Mouse (Mus musculus) embryonic facial prominence, embryonic 13.5 days (tissue): ENCODE results near the gene Hist1h2ah. TPM values are rescaled to one million over a fixed set of nuclear protein-coding genes. Genes with fewer than 3 reads are reported as not detected.
"Not testable (repeated sequence)": the region's sequence is repeated elsewhere in the genome, so short reads cannot be mapped to it uniquely, and the experiment has no call there.

ENCODE experiments used
- ATAC-seq: fragments of 200-750 bp; cut with Nextera tagmentation; 2 replicates; pipeline ENCODE4 v1.8.0; 2017; ENCODE audit warnings: low read depth; ENCODE audit not compliant: insufficient number of reproducible peaks, insufficient read depth, low FRiP score, low TSS enrichment
- H3K27ac ChIP-seq: fragments of 300-500 bp; sonication (generic); 2 replicates; pipeline ENCODE4 v1.5.1; 2015; ENCODE audit warnings: moderate library complexity, mild to moderate bottlenecking, inconsistent platforms
- H3K27me3 ChIP-seq: fragments of 300-500 bp; sonication (generic); 2 replicates; pipeline ENCODE4 v1.6.1; 2015; ENCODE audit warnings: mild to moderate bottlenecking, inconsistent platforms
- H3K36me3 ChIP-seq: fragments of 300-500 bp; sonication (generic); 2 replicates; pipeline ENCODE4 v1.6.1; 2015; ENCODE audit warnings: mild to moderate bottlenecking, inconsistent platforms
- H3K4me1 ChIP-seq: fragments of 300-500 bp; sonication (generic); 2 replicates; pipeline ENCODE4 v1.6.1; 2015; ENCODE audit warnings: inconsistent platforms
- H3K4me2 ChIP-seq: fragments of 300-500 bp; sonication (generic); 2 replicates; pipeline ENCODE4 v1.6.1; 2015; ENCODE audit warnings: moderate library complexity, mild to moderate bottlenecking, inconsistent platforms
- H3K4me3 ChIP-seq: fragments of 300-500 bp; sonication (generic); 2 replicates; pipeline ENCODE4 v1.5.1; 2015; ENCODE audit warnings: mild to moderate bottlenecking, inconsistent platforms
- H3K9ac ChIP-seq: fragments of 300-500 bp; sonication (generic); 2 replicates; pipeline ENCODE4 v1.6.1; 2015; ENCODE audit warnings: mild to moderate bottlenecking, inconsistent platforms
- H3K9me3 ChIP-seq: fragments of 300-500 bp; sonication (generic); 2 replicates; pipeline ENCODE4 v1.6.1; 2016; ENCODE audit warnings: inconsistent platforms
- whole genome bisulfite sequencing: fragments of 180-500 bp; shearing (Covaris S2); methylation state at CpG from one replicate; pipeline ENCODE4 v1.1.7; 2015; ENCODE audit warnings: mixed read lengths; 5-methylcytosine and 5-hydroxymethylcytosine counted together
- polyA plus RNA-seq: library from polyadenylated mRNA; unstranded; fragments of >200 nt; fragmentation: Nextera tagmentation; extraction: Ambion mirVana; gene quantifications from 2 replicates; pipeline ENCODE4 v1.2.1, GENCODE M21; 2015

The Hist1h2ah gene
- polyA plus RNA-seq: 5.2 and 5.4 TPM in 2 replicates

DNA sequence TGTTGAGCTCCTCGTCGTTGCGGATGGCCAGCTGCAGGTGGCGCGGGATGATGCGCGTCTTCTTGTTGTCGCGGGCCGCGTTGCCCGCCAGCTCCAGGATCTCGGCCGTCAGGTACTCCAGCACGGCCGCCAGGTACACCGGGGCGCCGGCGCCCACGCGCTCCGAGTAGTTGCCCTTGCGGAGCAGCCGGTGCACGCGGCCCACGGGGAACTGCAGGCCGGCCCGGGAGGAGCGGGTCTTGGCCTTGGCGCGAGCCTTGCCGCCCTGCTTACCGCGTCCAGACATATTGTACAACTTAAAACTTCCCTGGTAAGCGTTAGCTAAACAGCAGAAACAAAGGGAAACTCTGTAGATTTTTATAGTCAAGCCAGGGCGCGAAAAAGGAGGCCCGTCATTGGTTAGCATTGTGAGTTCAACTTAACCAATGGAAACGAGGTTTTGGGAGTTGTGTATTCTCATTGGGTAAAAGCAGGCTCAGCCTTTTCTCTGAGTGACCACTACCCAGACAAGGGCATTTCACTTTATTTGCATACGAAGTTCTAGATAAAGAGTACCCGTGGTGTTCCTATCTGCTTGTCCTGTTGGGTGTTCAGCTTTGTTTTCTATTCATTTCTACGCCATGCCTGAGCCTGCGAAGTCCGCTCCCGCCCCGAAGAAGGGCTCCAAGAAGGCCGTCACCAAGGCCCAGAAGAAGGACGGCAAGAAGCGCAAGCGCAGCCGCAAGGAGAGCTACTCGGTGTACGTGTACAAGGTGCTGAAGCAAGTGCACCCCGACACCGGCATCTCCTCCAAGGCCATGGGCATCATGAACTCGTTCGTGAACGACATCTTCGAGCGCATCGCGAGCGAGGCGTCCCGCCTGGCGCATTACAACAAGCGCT lies at the start of gene Hist1h2ah, which contains the start of gene Hist1h2bk:
TSS of gene Hist1h2ah (minus strand) at position 302 of the 882 bp plus-strand sequence.
TSS of gene Hist1h2bk (plus strand) at position 604 of the 882 bp plus-strand sequence.
- H3K4me1 ChIP-seq: peaks cover 28% of the 10 kb centered on the region
- not testable (repeated sequence) for H3K27me3 ChIP-seq, H3K36me3 ChIP-seq, H3K9me3 ChIP-seq
- peak within 1 kb of the TSS; percentile 69 for H3K9ac ChIP-seq
- peak within 1 kb of the TSS; percentile 60 for H3K4me2 ChIP-seq
- peak within 1 kb of the TSS; percentile 88 for H3K27ac ChIP-seq
- peak; percentile 97 for ATAC-seq
- H3K4me3 ChIP-seq: peak within 1 kb of the TSS; percentile 46
- 0% methylated on average over 27 of the region's 69 CpGs for WGBS

DNA sequence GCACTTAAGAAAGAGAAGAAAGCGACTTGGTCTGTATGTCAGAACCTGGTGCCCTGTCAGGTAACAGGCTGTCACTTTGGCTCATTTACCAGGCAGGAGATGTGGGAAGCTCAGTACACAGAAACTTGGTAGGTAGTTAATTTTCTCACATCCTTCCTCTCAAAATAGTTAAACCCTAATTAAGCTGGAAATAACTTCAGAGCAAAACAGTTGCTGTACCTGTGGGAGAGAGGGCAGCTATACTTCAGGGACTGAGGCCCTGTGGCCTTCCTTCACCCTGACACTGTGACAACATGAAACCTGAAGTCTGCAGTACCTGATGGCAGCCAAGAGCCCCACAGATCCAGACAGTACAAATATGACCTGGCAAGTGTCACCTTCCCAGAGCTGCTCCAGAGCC lies 48.8 kb upstream of the Hist1h2ah start, which contains the start of gene Vmn1r188:
TSS of gene Vmn1r188 (plus strand) at position 301 of the 400 bp plus-strand sequence.
- not testable (repeated sequence) for H3K36me3 ChIP-seq, H3K9ac ChIP-seq, H3K4me1 ChIP-seq, H3K4me3 ChIP-seq, ATAC-seq, H3K27me3 ChIP-seq, H3K9me3 ChIP-seq, H3K4me2 ChIP-seq, H3K27ac ChIP-seq
- WGBS: 85% methylated on average over 1 of the region's 1 CpGs

DNA sequence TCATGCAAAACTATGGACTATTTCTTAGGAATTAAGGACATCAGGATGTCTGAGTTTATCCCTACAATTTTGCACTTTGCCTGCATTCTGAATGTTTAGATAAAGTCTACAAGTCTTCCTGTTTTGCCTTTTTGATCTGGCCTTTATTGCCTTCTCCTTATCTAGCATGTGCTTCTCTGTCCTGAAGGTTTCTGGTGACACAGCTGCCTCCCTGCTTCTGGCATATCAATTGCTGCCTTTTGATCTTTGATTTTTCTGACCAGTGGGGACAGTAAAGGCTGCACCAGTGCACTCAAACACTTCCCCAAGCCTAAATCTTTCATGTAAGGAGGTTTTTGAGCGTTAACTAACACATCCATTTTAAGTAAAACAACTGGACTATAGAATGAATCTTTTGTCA lies 28.1 kb upstream of the Hist1h2ah start:
- Histone ChIP-seq H3K27me3 (no peaks in the 10 kb centered on the region), H3K4me3 (no peak overlapping the region), H3K9me3 (peaks cover 3% of the 10 kb centered on the region; the same call in 1 of the 2 replicates), H3K4me1 (no peaks in the 10 kb centered on the region), H3K36me3 (no peaks in the 10 kb centered on the region), H3K9ac (no peak overlapping the region), H3K4me2 (no peak overlapping the region), H3K27ac (no peak overlapping the region)
- no peak for ATAC-seq
- WGBS: 53% methylated on average over 1 of the region's 1 CpGs

DNA sequence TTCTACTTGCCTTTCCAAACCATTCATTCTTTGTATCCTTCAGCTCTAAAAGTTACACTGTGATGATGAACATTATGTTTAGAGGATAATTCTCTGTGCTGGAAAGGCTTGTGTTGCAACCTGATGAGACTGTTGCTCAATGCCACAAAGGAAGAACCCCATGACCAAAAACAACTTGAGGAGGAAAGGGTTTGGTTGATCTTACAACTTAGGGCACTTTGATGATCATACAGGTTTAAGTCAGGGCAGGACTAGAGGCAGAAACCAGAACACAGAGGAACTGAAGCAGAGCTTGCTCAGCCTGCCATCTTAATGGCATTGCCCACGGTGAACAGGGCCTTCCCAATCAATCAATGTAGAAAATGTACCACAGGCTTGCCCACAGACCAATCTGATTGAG lies 26.1 kb upstream of the Hist1h2ah start:
- no peaks in the 10 kb centered on the region for H3K36me3 ChIP-seq
- peaks cover 1% of the 10 kb centered on the region; the same call in 1 of the 2 replicates for H3K9me3 ChIP-seq
- H3K27ac ChIP-seq: no peak overlapping the region
- ATAC-seq: no peak
- WGBS: 74% methylated on average over 1 of the region's 1 CpGs
- no peak overlapping the region for H3K4me2 ChIP-seq
- no peak overlapping the region for H3K4me3 ChIP-seq
- H3K9ac ChIP-seq: no peak overlapping the region
- H3K4me1 ChIP-seq: no peaks in the 10 kb centered on the region
- no peaks in the 10 kb centered on the region for H3K27me3 ChIP-seq

DNA sequence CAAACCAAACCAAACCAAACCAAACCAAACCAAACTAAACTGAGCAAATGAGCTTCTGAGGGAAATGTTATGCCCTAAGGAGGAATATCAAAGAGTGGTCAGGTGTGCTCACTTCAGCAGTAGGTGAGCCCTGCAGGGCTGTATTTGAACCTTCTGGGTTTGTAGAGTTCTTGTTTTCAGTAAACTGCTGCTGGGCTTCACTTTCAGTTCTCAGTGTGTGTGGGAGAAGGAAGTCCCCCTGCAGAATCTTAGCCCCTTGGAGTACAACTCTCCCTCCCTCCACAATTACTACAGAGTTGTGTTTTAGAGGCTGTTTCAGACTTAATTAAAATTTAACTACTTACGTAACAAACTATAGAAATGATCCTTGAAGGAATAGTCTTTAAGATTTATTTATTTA lies 18.4 kb upstream of the Hist1h2ah start:
- Histone ChIP-seq H3K9ac (no peak overlapping the region), H3K36me3 (no peaks in the 10 kb centered on the region), H3K4me2 (no peak overlapping the region), H3K27me3 (no peaks in the 10 kb centered on the region), H3K4me3 (no peak overlapping the region), H3K27ac (no peak overlapping the region), H3K9me3 (no peaks in the 10 kb centered on the region), H3K4me1 (0 out of 2 replicates have a peak, but pooled peaks cover 2% of the 10 kb centered on the region)
- WGBS: 94% methylated on average over 1 of the region's 1 CpGs
- ATAC-seq: no peak

DNA sequence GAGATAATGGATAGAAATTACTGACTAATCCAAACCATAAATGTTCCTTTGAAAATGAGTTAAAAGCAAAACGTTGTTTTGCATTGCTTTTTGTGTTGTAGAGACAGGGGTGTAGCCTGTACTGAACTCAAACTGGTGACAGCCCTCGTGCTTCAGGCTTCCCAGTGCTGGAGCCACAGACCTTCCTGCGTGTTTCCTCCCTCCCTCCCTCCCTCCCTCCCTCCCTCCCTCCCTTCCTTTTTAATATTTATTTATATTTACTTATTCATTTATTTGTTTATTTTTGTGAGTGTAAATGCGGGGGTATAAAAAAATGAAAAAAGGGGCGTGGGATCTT lies 16.1 kb upstream of the Hist1h2ah start:
- Histone ChIP-seq H3K9ac (peak overlapping the region; percentile 67), H3K27me3 (no peaks in the 10 kb centered on the region), H3K27ac (peak overlapping the region; percentile 89), H3K36me3 (no peaks in the 10 kb centered on the region), H3K4me1 (peaks cover 9% of the 10 kb centered on the region), H3K4me2 (peak overlapping the region; percentile 64), H3K4me3 (peak overlapping the region; percentile 54), H3K9me3 (no peaks in the 10 kb centered on the region)
- no peak for ATAC-seq
- WGBS: 10% methylated on average over 5 of the region's 5 CpGs

DNA sequence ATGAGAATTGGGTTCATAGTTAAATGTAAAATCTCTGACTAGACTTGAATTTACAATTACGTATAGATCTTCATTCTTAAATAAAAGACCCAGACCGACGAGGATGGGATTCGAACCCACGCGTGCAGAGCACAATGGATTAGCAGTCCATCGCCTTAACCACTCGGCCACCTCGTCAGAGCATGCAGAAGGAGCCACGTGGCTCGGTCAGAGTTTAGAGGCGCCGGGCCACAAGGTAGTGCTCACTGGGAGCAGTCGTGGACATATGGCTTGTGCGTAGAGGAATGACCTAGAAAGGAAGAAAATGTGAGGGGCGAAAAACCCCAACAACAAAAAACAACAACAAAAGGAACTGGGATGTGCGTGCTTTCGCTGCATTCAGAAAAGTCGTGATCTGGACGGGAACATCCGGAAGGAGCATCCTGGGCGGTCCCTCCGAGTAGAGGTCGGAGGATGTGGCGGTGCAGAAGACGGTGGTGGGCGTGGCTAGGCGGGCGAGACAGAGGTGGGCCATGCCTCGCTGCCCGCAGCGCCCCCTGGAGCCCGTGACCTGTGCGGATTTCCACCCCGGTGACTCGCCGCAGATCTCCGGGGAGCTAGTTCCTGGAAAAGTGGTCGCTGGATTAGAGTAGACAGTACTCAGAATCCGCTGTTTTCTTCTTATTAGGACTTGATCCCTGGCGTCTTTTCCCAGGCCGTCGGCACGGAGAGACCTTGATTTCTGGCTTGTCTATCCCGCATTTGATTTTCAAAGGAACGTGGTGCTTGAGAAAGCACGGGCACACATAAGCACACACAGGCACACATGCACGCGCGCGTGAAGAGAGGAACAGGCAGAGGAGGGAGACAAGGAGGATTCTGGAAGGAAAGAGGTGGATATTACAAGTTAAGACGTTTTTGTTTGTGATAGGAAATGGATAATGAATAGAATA lies 15.5 kb upstream of the Hist1h2ah start:
- ATAC-seq: peak; percentile 90
- H3K36me3 ChIP-seq: no peaks in the 10 kb centered on the region
- H3K4me3 ChIP-seq: peak overlapping the region; percentile 54
- peak overlapping the region; percentile 89 for H3K27ac ChIP-seq
- H3K27me3 ChIP-seq: no peaks in the 10 kb centered on the region
- peaks cover 9% of the 10 kb centered on the region for H3K4me1 ChIP-seq
- no peaks in the 10 kb centered on the region for H3K9me3 ChIP-seq
- peak overlapping the region; percentile 64 for H3K4me2 ChIP-seq
- H3K9ac ChIP-seq: peak overlapping the region; percentile 67
- under 1% methylated on average over 52 of the region's 52 CpGs for WGBS

DNA sequence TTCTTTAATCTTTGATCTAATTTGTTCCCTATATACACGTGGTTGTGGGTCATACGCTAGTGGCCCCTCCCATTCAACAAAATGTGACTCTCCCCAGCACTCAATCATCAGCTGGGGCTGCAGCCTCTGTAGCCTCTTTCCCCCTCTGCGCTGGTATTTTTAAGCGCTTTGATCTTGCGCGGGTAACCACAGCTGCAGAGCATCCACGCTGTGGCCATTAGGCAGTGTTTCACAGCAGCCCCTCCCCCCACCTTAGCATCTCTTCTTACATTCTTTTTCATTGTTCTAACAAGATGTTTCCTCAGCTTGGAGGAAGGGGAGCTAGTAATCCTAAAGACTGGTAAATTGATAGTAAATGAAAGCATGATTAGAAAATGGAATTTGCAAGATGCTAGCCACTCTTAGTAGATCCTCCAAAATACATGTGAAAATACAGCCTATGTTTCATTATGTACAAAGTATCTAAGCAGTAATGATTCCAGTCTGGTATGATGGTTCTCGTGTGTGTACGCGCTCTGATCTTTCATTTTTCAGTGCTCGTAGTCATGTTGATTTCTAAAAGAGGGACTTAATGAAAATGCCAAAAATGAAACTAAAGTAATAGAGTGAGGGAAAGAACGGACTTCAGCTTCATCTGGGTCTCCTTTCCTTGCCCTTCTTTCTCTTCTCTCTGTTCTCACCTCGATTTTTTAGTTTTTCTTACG lies 14.5 kb upstream of the Hist1h2ah start:
- H3K4me2 ChIP-seq: peak overlapping the region; percentile 64
- H3K4me3 ChIP-seq: peak overlapping the region; percentile 54
- no peak for ATAC-seq
- no peaks in the 10 kb centered on the region for H3K36me3 ChIP-seq
- H3K9ac ChIP-seq: peak overlapping the region; percentile 59
- no peaks in the 10 kb centered on the region for H3K27me3 ChIP-seq
- WGBS: 1% methylated on average over 14 of the region's 14 CpGs
- peaks cover 9% of the 10 kb centered on the region for H3K4me1 ChIP-seq
- peak overlapping the region; percentile 89 for H3K27ac ChIP-seq
- no peaks in the 10 kb centered on the region for H3K9me3 ChIP-seq

DNA sequence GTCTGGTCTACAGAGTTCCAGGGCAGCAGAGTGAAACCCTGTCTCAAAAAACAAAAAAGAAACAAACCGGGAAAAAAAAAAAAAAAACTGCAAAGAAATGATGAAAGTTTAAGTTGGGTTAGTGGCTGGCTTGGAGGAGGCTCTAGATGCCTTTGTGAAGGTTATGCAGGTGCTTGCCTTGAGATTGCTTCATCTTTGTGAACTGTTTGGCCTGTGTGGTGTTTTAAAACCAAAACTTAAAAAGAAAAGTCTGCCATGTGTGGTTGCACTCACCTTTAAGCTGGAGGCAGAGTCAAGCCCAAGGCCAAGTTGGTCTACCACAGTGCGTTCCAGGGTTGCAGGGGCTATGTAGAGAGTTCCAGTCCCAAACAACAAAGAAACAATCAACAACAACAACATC lies 13.7 kb upstream of the Hist1h2ah start:
- no peak for ATAC-seq
- Histone ChIP-seq H3K4me3 (no peak overlapping the region), H3K4me2 (no peak overlapping the region), H3K9me3 (no peaks in the 10 kb centered on the region), H3K9ac (no peak overlapping the region), H3K4me1 (peaks cover 9% of the 10 kb centered on the region), H3K27ac (no peak overlapping the region), H3K36me3 (no peaks in the 10 kb centered on the region), H3K27me3 (no peaks in the 10 kb centered on the region)
- 79% methylated on average over 2 of the region's 2 CpGs for WGBS

DNA sequence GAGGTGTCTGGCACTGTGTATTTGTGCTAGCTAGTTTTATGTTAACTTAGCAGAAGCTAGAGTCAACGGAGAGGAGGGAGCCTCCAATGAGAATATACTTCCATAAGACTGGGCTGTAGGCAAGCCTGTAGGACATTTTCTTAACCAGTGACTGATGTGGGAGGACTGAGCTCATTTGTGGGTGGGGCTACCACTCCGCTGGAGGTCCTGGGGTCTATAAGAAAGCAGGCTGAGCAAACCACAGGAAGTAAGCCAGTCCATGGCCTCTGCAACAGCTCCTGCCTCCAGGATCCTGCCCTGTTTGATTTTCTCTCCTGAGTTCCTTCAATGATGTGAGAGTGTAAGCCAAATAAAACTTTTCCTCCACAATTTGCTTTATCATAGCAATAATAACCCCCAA lies 9.9 kb upstream of the Hist1h2ah start:
- no peaks in the 10 kb centered on the region for H3K9me3 ChIP-seq
- no peaks in the 10 kb centered on the region for H3K27me3 ChIP-seq
- 49% methylated on average over 2 of the region's 2 CpGs for WGBS
- no peak for ATAC-seq
- no peak overlapping the region for H3K4me2 ChIP-seq
- H3K4me1 ChIP-seq: peaks cover 18% of the 10 kb centered on the region
- no peaks in the 10 kb centered on the region for H3K36me3 ChIP-seq
- H3K27ac ChIP-seq: no peak overlapping the region
- H3K4me3 ChIP-seq: no peak overlapping the region
- no peak overlapping the region for H3K9ac ChIP-seq
